22 mouse cellular contexts compared by ENCODE assay signal in genomic region chr7:117971176-117971575, GRCm38 (mm10).
DNase-seq lines count a peak whose midpoint lies in the region; ATAC-seq and TF ChIP-seq lines count a peak whose summit lies in the region.
"Had no signal": no experiment of that assay in that cellular context is flagged by ENCODE, and none has a peak within 500 bp of the region (broad histone marks: within the 10 kb centered on the region; RNA-seq: fewer than 3 reads in every experiment).

No protein-coding gene starts in this region.

- H3K9ac ChIP-seq in hindbrain, embryonic 11.5 days (ENCODE audit: low read depth, low read length), result no peak overlapping the region
- H3K9ac ChIP-seq in ES-E14 (ENCODE audit: insufficient read depth, low read depth, low read length, poor library complexity, severe bottlenecking), result no peak overlapping the region
- H3K9ac ChIP-seq: embryonic facial prominence, embryonic 12.5 days; forebrain, embryonic 13.5 days had no signal

- H3K36me3 ChIP-seq in hindbrain, embryonic 11.5 days (ENCODE audit: control insufficient read depth, insufficient read depth, low read length), result no peaks in the 10 kb centered on the region
- H3K36me3 ChIP-seq in hindbrain, embryonic 10.5 days, result no peaks in the 10 kb centered on the region
- no peaks in the 10 kb centered on the region for H3K36me3 ChIP-seq in ES-E14 (ENCODE audit: control insufficient read depth, insufficient read depth, low read length, poor library complexity, severe bottlenecking)
- no peaks in the 10 kb centered on the region for H3K36me3 ChIP-seq in kidney, adult 2 months (ENCODE audit: control insufficient read depth, insufficient read depth, low read length)
- H3K36me3 ChIP-seq: embryonic facial prominence, embryonic 10.5 days; embryonic facial prominence, embryonic 12.5 days had no signal

- TF ChIP-seq CTCF in kidney, adult 2 months (conservative IDR thresholded peaks at IDR 0.05; ENCODE audit: insufficient read depth, insufficient read length, low read depth, low read length), result no peak

- in situ Hi-C loops in ES-E14 (cut with MboI; ENCODE audit: low sequenced_read_pairs in 2 of 2, unreplicated experiment in 2 of 2), result no loop called here

- no peak for TF ChIP-seq POLR2A in kidney, adult 2 months (IDR thresholded peaks at IDR 0.05; ENCODE audit: low read depth, low read length)

- DNase-seq in hindbrain, embryonic 11.5 days (ENCODE audit: low spot score), result peak; percentile 1
- no peak for DNase-seq in hindbrain, embryonic 10.5 days (ENCODE audit: low spot score)
- DNase-seq in ES-E14 (ENCODE audit: low read depth, low spot score), result no peak
- DNase-seq in retina, embryonic 14.5 days (ENCODE audit: low spot score), result peak; percentile 47
- no peak for DNase-seq in kidney, adult 2 months
- no peak for DNase-seq in T-cell, adult 2 months (ENCODE audit: low spot score)
- no peak for DNase-seq in cerebellum, postnatal 36 days
- DNase-seq: adrenal gland, adult 2 months; adrenal gland, postnatal 10 days; adrenal gland, postnatal 25 days; B cell, adult 2 months; cerebellum, adult 11 months; cerebellum, adult 18-20 months; cerebellum, adult 8-10 months; cerebellum, adult 9-11 months; cerebellum, postnatal 14 days had no signal

- WGBS in hindbrain, embryonic 11.5 days, result 15% methylated on average over 1 of the region's 1 CpGs
- 22% methylated on average over 1 of the region's 1 CpGs for WGBS in hindbrain, embryonic 10.5 days
- 31% methylated on average over 1 of the region's 1 CpGs for WGBS in kidney, adult 2 months

- H3K27ac ChIP-seq in hindbrain, embryonic 11.5 days (ENCODE audit: low read depth, low read length), result no peak overlapping the region
- H3K27ac ChIP-seq in hindbrain, embryonic 10.5 days, result no peak overlapping the region
- H3K27ac ChIP-seq in ES-E14 (ENCODE audit: insufficient read depth, low read depth, low read length, poor library complexity, severe bottlenecking), result peak overlapping the region; percentile 49; the same call in 1 of the 2 replicates
- no peak overlapping the region for H3K27ac ChIP-seq in kidney, adult 2 months (ENCODE audit: insufficient read depth, low read depth, low read length)
- H3K27ac ChIP-seq: embryonic facial prominence, embryonic 10.5 days; embryonic facial prominence, embryonic 12.5 days; forebrain, embryonic 13.5 days had no signal

- no peaks in the 10 kb centered on the region for H3K4me1 ChIP-seq in hindbrain, embryonic 11.5 days (replicated peaks; ENCODE audit: control insufficient read depth, insufficient read depth, low read length)
- no peaks in the 10 kb centered on the region for H3K4me1 ChIP-seq in hindbrain, embryonic 10.5 days (replicated peaks)
- H3K4me1 ChIP-seq in ES-E14 (ENCODE audit: control insufficient read depth in 2 of 2, insufficient read depth in 2 of 2, low read length in 2 of 2, poor library complexity in 1 of 2), result no peaks in the 10 kb centered on the region
- no peaks in the 10 kb centered on the region for H3K4me1 ChIP-seq in kidney, adult 2 months (ENCODE audit: control insufficient read depth, insufficient read depth, low read length)
- H3K4me1 ChIP-seq: embryonic facial prominence, embryonic 10.5 days; embryonic facial prominence, embryonic 12.5 days; forebrain, embryonic 13.5 days had no signal

- no peak overlapping the region for H3K4me3 ChIP-seq in hindbrain, embryonic 11.5 days (ENCODE audit: low read depth, low read length)
- H3K4me3 ChIP-seq in hindbrain, embryonic 10.5 days, result no peak overlapping the region
- no peak overlapping the region for H3K4me3 ChIP-seq in ES-E14 (ENCODE audit: insufficient read depth in 1 of 2, low read depth in 1 of 2, low read length in 2 of 2, poor library complexity in 1 of 2, severe bottlenecking in 1 of 2)
- H3K4me3 ChIP-seq in kidney, adult 2 months (ENCODE audit: insufficient read depth, low read depth, low read length), result no peak overlapping the region
- H3K4me3 ChIP-seq: embryonic facial prominence, embryonic 10.5 days; embryonic facial prominence, embryonic 12.5 days; forebrain, embryonic 13.5 days had no signal

- no peaks in the 10 kb centered on the region for H3K9me3 ChIP-seq in hindbrain, embryonic 11.5 days (ENCODE audit: control insufficient read depth, low read length)
- no peaks in the 10 kb centered on the region for H3K9me3 ChIP-seq in hindbrain, embryonic 10.5 days
- no peaks in the 10 kb centered on the region for H3K9me3 ChIP-seq in ES-E14 (ENCODE audit: control insufficient read depth, insufficient read depth, low read depth, low read length)
- H3K9me3 ChIP-seq: embryonic facial prominence, embryonic 10.5 days; embryonic facial prominence, embryonic 12.5 days; forebrain, embryonic 13.5 days had no signal

- H3K27me3 ChIP-seq in hindbrain, embryonic 11.5 days (ENCODE audit: control insufficient read depth, insufficient read depth, low read length), result no peaks in the 10 kb centered on the region
- no peaks in the 10 kb centered on the region for H3K27me3 ChIP-seq in hindbrain, embryonic 10.5 days (ENCODE audit: insufficient read depth, poor library complexity, severe bottlenecking)
- H3K27me3 ChIP-seq in kidney, adult 2 months (replicated peaks; ENCODE audit: control insufficient read depth, insufficient read depth, low read length), result no peaks in the 10 kb centered on the region
- H3K27me3 ChIP-seq: embryonic facial prominence, embryonic 12.5 days; forebrain, embryonic 13.5 days; Patski had no signal

- no peak for ATAC-seq in hindbrain, embryonic 11.5 days (ENCODE audit: low FRiP score)
- ATAC-seq: CD4-positive, CD25-positive, alpha-beta regulatory T cell, adult 4 months; forebrain, embryonic 13.5 days; forebrain, embryonic 16.5 days; Patski had no signal

- no peak overlapping the region for H3K4me2 ChIP-seq in hindbrain, embryonic 11.5 days (replicated peaks; ENCODE audit: low read depth, low read length)
- H3K4me2 ChIP-seq: embryonic facial prominence, embryonic 12.5 days; forebrain, embryonic 13.5 days had no signal

TF ChIP-seq in ES-E14, 5 proteins besides CTCF, POLR2A, EP300 and RAD21:
- TF ChIP-seq CHD2 (IDR thresholded peaks at IDR 0.05; ENCODE audit: low read depth, low read length) (no peak), ZNF384 (IDR thresholded peaks at IDR 0.05; ENCODE audit: low read depth, low read length) (no peak), HCFC1 (IDR thresholded peaks at IDR 0.05; ENCODE audit: borderline replicate concordance, insufficient read depth, low read length) (no peak)

Comparison
In these comparisons a context has a peak if more than half of its experiments do, and no peak if none do; other contexts are left out.
1. DNase-seq: peak in hindbrain, embryonic 11.5 days (single experiment) and retina, embryonic 14.5 days (single experiment); none in hindbrain, embryonic 10.5 days (single experiment), ES-E14 (single experiment), kidney, adult 2 months (single experiment), T-cell, adult 2 months (single experiment) and cerebellum, postnatal 36 days (0 of 2).